Mouse (Mus musculus) cortical plate, adult 2 months (tissue): ENCODE data around the gene Prmt8. TPM values are rescaled to one million over a fixed set of nuclear protein-coding genes. Genes with fewer than 3 reads are reported as not detected.

Experiments
- H3K27ac ChIP-seq: fragments of 200-500 bp; 2 replicates; pipeline ENCODE4 v1.5.1; 2012; ENCODE audit warnings: low read length, control low read depth, inconsistent platforms; ENCODE audit not compliant: insufficient read depth
- H3K4me1 ChIP-seq: fragments of 200-500 bp; 2 replicates; pipeline ENCODE4 v1.6.1; 2011; ENCODE audit warnings: low read length; ENCODE audit not compliant: control insufficient read depth, insufficient read depth
- H3K4me3 ChIP-seq: fragments of 200-500 bp; 2 replicates; pipeline ENCODE4 v1.5.1; 2011; ENCODE audit warnings: mild to moderate bottlenecking, low read length, control low read depth; ENCODE audit not compliant: insufficient read depth
- CTCF ChIP-seq: fragments of 200-500 bp; IDR thresholded peaks from 2 replicates; pipeline ENCODE4 v1.5.1; 2011; ENCODE audit warnings: mild to moderate bottlenecking, control low read depth, low read length; ENCODE audit not compliant: insufficient read depth; ENCODE audit errors: extremely low read depth
- POLR2A ChIP-seq: fragments of 200-500 bp; IDR thresholded peaks from 2 replicates; pipeline ENCODE4 v1.6.1; 2011; ENCODE audit warnings: mild to moderate bottlenecking, low read length, control low read depth; ENCODE audit not compliant: insufficient read depth; ENCODE audit errors: extremely low read depth
- polyA plus RNA-seq: library from polyadenylated mRNA; depleted of rRNA; stranded (reverse); fragments of >200 nt; gene quantifications from 2 replicates; pipeline ENCODE4 v1.2.3, GENCODE M21; 2012; rRNA removed

The Prmt8 gene
- polyA plus RNA-seq, 1 experiment, result 67.5 TPM

GRCm38 (mm10) chr6:127670031-127670430 is 99.2 kb downstream of the Prmt8 start:
- Histone ChIP-seq H3K4me3 (no peak overlapping the region), H3K27ac (no peak overlapping the region), H3K4me1 (peaks cover 5% of the 10 kb centered on the region)
- TF ChIP-seq POLR2A, result no peak
- TF ChIP-seq CTCF, result 0 out of 2 replicates have a peak, but pooled peaks have one; percentile 4

- no peak overlapping the region for H3K4me3 ChIP-seq
- TF ChIP-seq POLR2A (no peak), CTCF (no peak)
- peaks cover 5% of the 10 kb centered on the region for H3K4me1 ChIP-seq
- no peak overlapping the region for H3K27ac ChIP-seq
Measured at GRCm38 (mm10) chr6:127669313-127669712, 100.0 kb downstream of the Prmt8 start.

- H3K27ac ChIP-seq, result peak overlapping the region; percentile 30; the same call in 1 of the 2 replicates
- peaks cover 11% of the 10 kb centered on the region for H3K4me1 ChIP-seq
- no peak overlapping the region for H3K4me3 ChIP-seq
- TF ChIP-seq CTCF (no peak), POLR2A (no peak)
Measured at GRCm38 (mm10) chr6:127663263-127663662, 106.0 kb downstream of the Prmt8 start.

- Histone ChIP-seq H3K4me3 (no peak overlapping the region), H3K27ac (peak overlapping the region; percentile 79), H3K4me1 (peaks cover 11% of the 10 kb centered on the region)
- no peak for TF ChIP-seq POLR2A
- no peak for TF ChIP-seq CTCF
Measured at GRCm38 (mm10) chr6:127661717-127662292, 107.5 kb downstream of the Prmt8 start.

- H3K27ac ChIP-seq, result no peak overlapping the region
- TF ChIP-seq POLR2A, result no peak
- no peak for TF ChIP-seq CTCF
- no peak overlapping the region for H3K4me3 ChIP-seq
- peaks cover 11% of the 10 kb centered on the region for H3K4me1 ChIP-seq
Measured at GRCm38 (mm10) chr6:127659966-127660365, 109.3 kb downstream of the Prmt8 start.

- Histone ChIP-seq H3K27ac (no peak overlapping the region), H3K4me1 (peaks cover 11% of the 10 kb centered on the region), H3K4me3 (no peak overlapping the region)
- TF ChIP-seq POLR2A (no peak), CTCF (no peak)
Measured at GRCm38 (mm10) chr6:127659472-127659871, 109.8 kb downstream of the Prmt8 start.

GRCm38 (mm10) chr6:127657152-127657551 is 112.1 kb downstream of the Prmt8 start:
- peaks cover 4% of the 10 kb centered on the region for H3K4me1 ChIP-seq
- TF ChIP-seq POLR2A (no peak), CTCF (no peak)
- H3K27ac ChIP-seq, result no peak overlapping the region
- no peak overlapping the region for H3K4me3 ChIP-seq

GRCm38 (mm10) chr6:127655988-127656387 is 113.3 kb downstream of the Prmt8 start:
- H3K27ac ChIP-seq, result no peak overlapping the region
- H3K4me3 ChIP-seq, result no peak overlapping the region
- no peak for TF ChIP-seq CTCF
- no peak for TF ChIP-seq POLR2A

GRCm38 (mm10) chr6:127641077-127641801 is 128.0 kb downstream of the Prmt8 start:
- H3K27ac ChIP-seq, result no peak overlapping the region
- no peak overlapping the region for H3K4me3 ChIP-seq
- H3K4me1 ChIP-seq, result peaks cover 6% of the 10 kb centered on the region
- TF ChIP-seq CTCF, result no peak

More at GRCm38 (mm10) chr6:127655988-127656387, 113.3 kb downstream of the Prmt8 start:
- H3K4me1 ChIP-seq, result no peaks in the 10 kb centered on the region; the same call in 1 of the 2 replicates

Other genes starting within 250 kb of the Prmt8 start
- gene Cracr2a, start 208.1 kb downstream of the Prmt8 start, polyA plus RNA-seq, result 1.2 and 1.4 TPM in 2 replicates
- 5.2 and 5.3 TPM in 2 replicates for gene Tspan11, start 118.1 kb upstream of the Prmt8 start, polyA plus RNA-seq